Mouse (Mus musculus): ENCODE measurements around the gene Olfr1501. TPM values are rescaled to one million over a fixed set of nuclear protein-coding genes. Genes with fewer than 3 reads are reported as not detected.
"Not testable (repeated sequence)": the region's sequence is repeated elsewhere in the genome, so short reads cannot be mapped to it uniquely, and the experiment has no call there.

The Olfr1501 gene
- not detected in 2 replicates for polyA plus RNA-seq (2012; rRNA removed)

GRCm38 (mm10) chr19:13850592-13850991 is at the start of gene Olfr1501:
Gene Olfr1501, minus strand, starts transcription at chr19:13850692.
- DNase-seq (ENCODE audit: low read depth, low spot score): not testable (repeated sequence)

- 21% methylated on average over 1 of the region's 1 CpGs for WGBS
- no peak for DNase-seq (ENCODE audit: low read depth, low spot score)
Measured at GRCm38 (mm10) chr19:13897828-13898227, 47.3 kb upstream of the Olfr1501 start, which contains the start of gene Olfr1504. Gene Olfr1504, minus strand, starts transcription at chr19:13897928.

- 79% methylated on average over 1 of the region's 1 CpGs for WGBS
- DNase-seq (ENCODE audit: low read depth, low spot score): no peak
Measured at GRCm38 (mm10) chr19:13861495-13861894, 11.0 kb upstream of the Olfr1501 start, which contains the start of gene Olfr1502. Gene Olfr1502, plus strand, starts transcription at chr19:13861795.

GRCm38 (mm10) chr19:13830388-13830787 is 20.1 kb downstream of the Olfr1501 start, which contains the start of gene Olfr1500:
Gene Olfr1500, minus strand, starts transcription at chr19:13830488.
- no peak for DNase-seq (ENCODE audit: low read depth, low spot score)

GRCm38 (mm10) chr19:13828447-13828846 is 22.0 kb downstream of the Olfr1501 start:
- no peak for DNase-seq (ENCODE audit: low read depth, low spot score)
- 79% methylated on average over 3 of the region's 3 CpGs for WGBS

- no peak for DNase-seq (ENCODE audit: low read depth, low spot score)
- 52% methylated on average over 5 of the region's 5 CpGs for WGBS
Measured at GRCm38 (mm10) chr19:13820847-13821246, 29.6 kb downstream of the Olfr1501 start.

GRCm38 (mm10) chr19:13819347-13819746 is 31.1 kb downstream of the Olfr1501 start, which contains the start of gene Olfr1499:
Gene Olfr1499, minus strand, starts transcription at chr19:13819447.
- DNase-seq (ENCODE audit: low read depth, low spot score): no peak

- 39% methylated on average over 5 of the region's 5 CpGs for WGBS
- no peak for DNase-seq (ENCODE audit: low read depth, low spot score)
Measured at GRCm38 (mm10) chr19:13818827-13819226, 31.7 kb downstream of the Olfr1501 start.

GRCm38 (mm10) chr19:13812823-13813222 is 37.7 kb downstream of the Olfr1501 start:
- DNase-seq (ENCODE audit: low read depth, low spot score): no peak
- WGBS: 61% methylated on average over 2 of the region's 2 CpGs

- WGBS: 55% methylated on average over 1 of the region's 1 CpGs
Measured at GRCm38 (mm10) chr19:13805486-13805885, 45.0 kb downstream of the Olfr1501 start.

GRCm38 (mm10) chr19:13798102-13798501 is 52.4 kb downstream of the Olfr1501 start, which contains the start of gene Olfr1497:
Gene Olfr1497, minus strand, starts transcription at chr19:13798202.
- no peak for DNase-seq (ENCODE audit: low read depth, low spot score)

More at GRCm38 (mm10) chr19:13805486-13805885, 45.0 kb downstream of the Olfr1501 start:
- not testable (repeated sequence) for DNase-seq (ENCODE audit: low read depth, low spot score)

Other genes starting within 250 kb of the Olfr1501 start
- gene Olfr1487, start 233.3 kb downstream of the Olfr1501 start, polyA plus RNA-seq (2012; rRNA removed): not detected in 2 replicates
- gene Olfr1489, start 219.1 kb downstream of the Olfr1501 start, polyA plus RNA-seq (2012; rRNA removed): not detected in 2 replicates
- gene Olfr1490, start 199.6 kb downstream of the Olfr1501 start, polyA plus RNA-seq (2012; rRNA removed): not detected in 2 replicates
- gene Olfr1491, start 153.4 kb downstream of the Olfr1501 start, polyA plus RNA-seq (2012; rRNA removed): not detected in 2 replicates
- gene Olfr1493-ps1, start 127.4 kb downstream of the Olfr1501 start, polyA plus RNA-seq (2012; rRNA removed): not detected in 2 replicates
- not detected in 2 replicates for gene Olfr1494, start 111.0 kb downstream of the Olfr1501 start, polyA plus RNA-seq (2012; rRNA removed)
- gene Olfr1495, start 86.1 kb downstream of the Olfr1501 start, polyA plus RNA-seq (2012; rRNA removed): not detected in 2 replicates
- not detected in 2 replicates for gene Olfr1496, start 72.8 kb downstream of the Olfr1501 start, polyA plus RNA-seq (2012; rRNA removed)
- gene Olfr1497, start 52.5 kb downstream of the Olfr1501 start, polyA plus RNA-seq (2012; rRNA removed): not detected in 2 replicates
- not detected in 2 replicates for gene Olfr1499, start 31.2 kb downstream of the Olfr1501 start, polyA plus RNA-seq (2012; rRNA removed)
- not detected in 2 replicates for gene Olfr1500, start 20.2 kb downstream of the Olfr1501 start, polyA plus RNA-seq (2012; rRNA removed)
- gene Olfr1502, start 11.1 kb upstream of the Olfr1501 start, polyA plus RNA-seq (2012; rRNA removed): not detected in 2 replicates
- gene Olfr1504, start 47.2 kb upstream of the Olfr1501 start, polyA plus RNA-seq (2012; rRNA removed): not detected in 2 replicates
- not detected in 2 replicates for gene Olfr1505, start 62.8 kb upstream of the Olfr1501 start, polyA plus RNA-seq (2012; rRNA removed)

All from large intestine, adult 2 months (tissue).